Mouse (Mus musculus) liver, embryonic 16.5 days (tissue): ENCODE results near the gene Fndc8. TPM values are rescaled to one million over a fixed set of nuclear protein-coding genes. Genes with fewer than 3 reads are reported as not detected.

ENCODE experiments used
- ATAC-seq: fragments of 200-750 bp; cut with Nextera tagmentation; 2 replicates; pipeline ENCODE4 v1.8.0; 2017; ENCODE audit warnings: low read depth, mild to moderate bottlenecking, moderate number of reproducible peaks, moderate library complexity
- H3K27ac ChIP-seq: fragments of 300-500 bp; sonication (generic); 2 replicates; pipeline ENCODE4 v1.5.1; 2014; ENCODE audit warnings: mild to moderate bottlenecking, low read length
- H3K27me3 ChIP-seq: fragments of 300-500 bp; sonication (generic); 2 replicates; pipeline ENCODE4 v1.6.1; 2014; ENCODE audit warnings: low read depth, low read length, mixed read lengths; ENCODE audit not compliant: control insufficient read depth, insufficient read depth
- H3K36me3 ChIP-seq: fragments of 300-500 bp; sonication (generic); 2 replicates; pipeline ENCODE4 v1.6.1; 2014; ENCODE audit warnings: mild to moderate bottlenecking; ENCODE audit not compliant: control insufficient read depth, insufficient read depth
- H3K4me1 ChIP-seq: fragments of 300-500 bp; sonication (generic); 2 replicates; pipeline ENCODE4 v1.6.1; 2014; ENCODE audit warnings: low read depth, low read length, mixed read lengths; ENCODE audit not compliant: control insufficient read depth
- H3K4me2 ChIP-seq: fragments of 300-500 bp; sonication (generic); 2 replicates; pipeline ENCODE4 v1.6.1; 2014; ENCODE audit warnings: low read depth, low read length, mixed read lengths
- H3K4me3 ChIP-seq: fragments of 300-500 bp; sonication (generic); 2 replicates; pipeline ENCODE4 v1.5.1; 2014; ENCODE audit warnings: low read depth, mild to moderate bottlenecking, low read length
- H3K9ac ChIP-seq: fragments of 300-500 bp; sonication (generic); 2 replicates; pipeline ENCODE4 v1.6.1; 2014; ENCODE audit warnings: low read depth, low read length
- H3K9me3 ChIP-seq: fragments of 300-500 bp; sonication (generic); replicated peaks from 2 replicates; pipeline ENCODE4 v1.6.1; 2016; ENCODE audit warnings: low read length; ENCODE audit not compliant: control insufficient read depth
- WGBS: fragments of 180-500 bp; shearing (Covaris S2); extraction: QIAGEN DNeasy Blood & Tissue Kit; methylation state at CpG from one replicate; pipeline ENCODE4 v1.1.7; 2014; ENCODE audit not compliant: insufficient replicate concordance; 5-methylcytosine and 5-hydroxymethylcytosine counted together
- polyA plus RNA-seq: library from polyadenylated mRNA; unstranded; fragments of >200 nt; fragmentation: Nextera tagmentation; extraction: Ambion mirVana; gene quantifications from 2 replicates; pipeline ENCODE4 v1.2.1, GENCODE M21; 2015

The Fndc8 gene
- polyA plus RNA-seq, 1 experiment from 2014 or later, result 0.12 TPM

- Histone ChIP-seq H3K36me3 (no peaks in the 10 kb centered on the region), H3K4me1 (peaks cover 92% of the 10 kb centered on the region), H3K27ac (peak overlapping the region; percentile 58), H3K4me3 (no peak overlapping the region), H3K9ac (no peak overlapping the region), H3K4me2 (no peak overlapping the region), H3K27me3 (no peaks in the 10 kb centered on the region), H3K9me3 (no peaks in the 10 kb centered on the region)
- ATAC-seq, result no peak
- WGBS, result 86% methylated on average over 7 of the region's 7 CpGs
Measured at GRCm38 (mm10) chr11:82852958-82853357, 39.0 kb upstream of the Fndc8 start.

GRCm38 (mm10) chr11:82854111-82854510 lies 37.8 kb upstream of the Fndc8 start:
- H3K9ac ChIP-seq, result no peak overlapping the region
- H3K27ac ChIP-seq, result 0 out of 2 replicates have a peak overlapping the region, but pooled peaks have one; percentile 19
- no peak overlapping the region for H3K4me3 ChIP-seq
- H3K4me1 ChIP-seq, result peaks cover 83% of the 10 kb centered on the region
- no peak overlapping the region for H3K4me2 ChIP-seq
- H3K36me3 ChIP-seq, result no peaks in the 10 kb centered on the region
- no peak for ATAC-seq
- WGBS, result 78% methylated on average over 6 of the region's 6 CpGs
- no peaks in the 10 kb centered on the region for H3K9me3 ChIP-seq
- H3K27me3 ChIP-seq, result no peaks in the 10 kb centered on the region

GRCm38 (mm10) chr11:82855327-82855973 lies 36.5 kb upstream of the Fndc8 start:
- peak overlapping the region; percentile 85 for H3K27ac ChIP-seq
- H3K4me2 ChIP-seq, result peak overlapping the region; percentile 47
- H3K4me3 ChIP-seq, result peak overlapping the region; percentile 26
- WGBS, result 51% methylated on average over 9 of the region's 9 CpGs
- peaks cover 71% of the 10 kb centered on the region for H3K4me1 ChIP-seq
- H3K36me3 ChIP-seq, result peaks cover 2% of the 10 kb centered on the region; the same call in 1 of the 2 replicates
- H3K9ac ChIP-seq, result peak overlapping the region; percentile 44
- no peaks in the 10 kb centered on the region for H3K9me3 ChIP-seq
- no peaks in the 10 kb centered on the region for H3K27me3 ChIP-seq
- ATAC-seq, result peak; percentile 95

GRCm38 (mm10) chr11:82856032-82856431 lies 35.9 kb upstream of the Fndc8 start:
- 77% methylated on average over 10 of the region's 10 CpGs for WGBS
- Histone ChIP-seq H3K4me2 (no peak overlapping the region), H3K9me3 (no peaks in the 10 kb centered on the region), H3K9ac (no peak overlapping the region), H3K4me3 (no peak overlapping the region), H3K27ac (peak overlapping the region; percentile 85), H3K36me3 (peaks cover 2% of the 10 kb centered on the region; the same call in 1 of the 2 replicates), H3K27me3 (no peaks in the 10 kb centered on the region), H3K4me1 (peaks cover 65% of the 10 kb centered on the region)
- no peak for ATAC-seq

GRCm38 (mm10) chr11:82857307-82857848 lies 34.5 kb upstream of the Fndc8 start:
- Histone ChIP-seq H3K36me3 (peaks cover 2% of the 10 kb centered on the region; the same call in 1 of the 2 replicates), H3K4me2 (no peak overlapping the region), H3K4me1 (peaks cover 62% of the 10 kb centered on the region), H3K27ac (no peak overlapping the region), H3K4me3 (no peak overlapping the region), H3K9me3 (no peaks in the 10 kb centered on the region), H3K27me3 (no peaks in the 10 kb centered on the region), H3K9ac (no peak overlapping the region)
- ATAC-seq, result no peak
- 65% methylated on average over 13 of the region's 13 CpGs for WGBS

- no peak for ATAC-seq
- H3K9ac ChIP-seq, result no peak overlapping the region
- H3K27ac ChIP-seq, result no peak overlapping the region
- no peak overlapping the region for H3K4me3 ChIP-seq
- H3K4me1 ChIP-seq, result peaks cover 52% of the 10 kb centered on the region
- H3K4me2 ChIP-seq, result no peak overlapping the region
- H3K36me3 ChIP-seq, result peaks cover 2% of the 10 kb centered on the region; the same call in 1 of the 2 replicates
- 72% methylated on average over 6 of the region's 6 CpGs for WGBS
- no peaks in the 10 kb centered on the region for H3K9me3 ChIP-seq
- no peaks in the 10 kb centered on the region for H3K27me3 ChIP-seq
Measured at GRCm38 (mm10) chr11:82860759-82861158, 31.2 kb upstream of the Fndc8 start.

GRCm38 (mm10) chr11:82861558-82861957 lies 30.4 kb upstream of the Fndc8 start:
- H3K4me2 ChIP-seq, result no peak overlapping the region
- peaks cover 49% of the 10 kb centered on the region for H3K4me1 ChIP-seq
- 75% methylated on average over 8 of the region's 8 CpGs for WGBS
- H3K4me3 ChIP-seq, result no peak overlapping the region
- no peak overlapping the region for H3K27ac ChIP-seq
- no peaks in the 10 kb centered on the region for H3K27me3 ChIP-seq
- H3K36me3 ChIP-seq, result peaks cover 2% of the 10 kb centered on the region; the same call in 1 of the 2 replicates
- H3K9ac ChIP-seq, result no peak overlapping the region
- H3K9me3 ChIP-seq, result no peaks in the 10 kb centered on the region
- ATAC-seq, result no peak

- 27% methylated on average over 9 of the region's 9 CpGs for WGBS
- no peaks in the 10 kb centered on the region for H3K9me3 ChIP-seq
- peaks cover 52% of the 10 kb centered on the region for H3K4me1 ChIP-seq
- H3K27ac ChIP-seq, result peak overlapping the region; percentile 68
- no peak overlapping the region for H3K4me3 ChIP-seq
- H3K4me2 ChIP-seq, result peak overlapping the region; percentile 38
- no peaks in the 10 kb centered on the region for H3K27me3 ChIP-seq
- H3K36me3 ChIP-seq, result peaks cover 2% of the 10 kb centered on the region; the same call in 1 of the 2 replicates
- peak overlapping the region; percentile 12; the same call in 1 of the 2 replicates for H3K9ac ChIP-seq
- ATAC-seq, result peak; percentile 64; the same call in 1 of the 2 replicates
Measured at GRCm38 (mm10) chr11:82862638-82863037, 29.3 kb upstream of the Fndc8 start.

- no peaks in the 10 kb centered on the region for H3K9me3 ChIP-seq
- H3K36me3 ChIP-seq, result peaks cover 2% of the 10 kb centered on the region; the same call in 1 of the 2 replicates
- H3K27ac ChIP-seq, result peak overlapping the region; percentile 68
- H3K27me3 ChIP-seq, result no peaks in the 10 kb centered on the region
- H3K4me2 ChIP-seq, result peak overlapping the region; percentile 38
- ATAC-seq, result no peak
- 77% methylated on average over 2 of the region's 2 CpGs for WGBS
- peaks cover 54% of the 10 kb centered on the region for H3K4me1 ChIP-seq
- no peak overlapping the region for H3K9ac ChIP-seq
- H3K4me3 ChIP-seq, result no peak overlapping the region
Measured at GRCm38 (mm10) chr11:82863059-82863458, 28.9 kb upstream of the Fndc8 start.
